Mouse (Mus musculus): ENCODE data around the gene Zfp369. TPM values are rescaled to one million over a fixed set of nuclear protein-coding genes. Genes with fewer than 3 reads are reported as not detected.
"Not testable (repeated sequence)": the region's sequence is repeated elsewhere in the genome, so short reads cannot be mapped to it uniquely, and the experiment has no call there.

The Zfp369 gene
- 10 to 100 TPM; 21.8 to 23.9 TPM for total RNA-seq (2021)
- long read RNA-seq, experiment 1, partial matches to known transcripts = 0 of 1 reads
- long read RNA-seq, experiment 1, other reads (novel, unspliced or antisense) = 1 of 1 reads
- long read RNA-seq, experiment 2, partial matches to known transcripts = 0 of 1 reads
- long read RNA-seq, experiment 2, other reads (novel, unspliced or antisense) = 1 of 1 reads

DNA sequence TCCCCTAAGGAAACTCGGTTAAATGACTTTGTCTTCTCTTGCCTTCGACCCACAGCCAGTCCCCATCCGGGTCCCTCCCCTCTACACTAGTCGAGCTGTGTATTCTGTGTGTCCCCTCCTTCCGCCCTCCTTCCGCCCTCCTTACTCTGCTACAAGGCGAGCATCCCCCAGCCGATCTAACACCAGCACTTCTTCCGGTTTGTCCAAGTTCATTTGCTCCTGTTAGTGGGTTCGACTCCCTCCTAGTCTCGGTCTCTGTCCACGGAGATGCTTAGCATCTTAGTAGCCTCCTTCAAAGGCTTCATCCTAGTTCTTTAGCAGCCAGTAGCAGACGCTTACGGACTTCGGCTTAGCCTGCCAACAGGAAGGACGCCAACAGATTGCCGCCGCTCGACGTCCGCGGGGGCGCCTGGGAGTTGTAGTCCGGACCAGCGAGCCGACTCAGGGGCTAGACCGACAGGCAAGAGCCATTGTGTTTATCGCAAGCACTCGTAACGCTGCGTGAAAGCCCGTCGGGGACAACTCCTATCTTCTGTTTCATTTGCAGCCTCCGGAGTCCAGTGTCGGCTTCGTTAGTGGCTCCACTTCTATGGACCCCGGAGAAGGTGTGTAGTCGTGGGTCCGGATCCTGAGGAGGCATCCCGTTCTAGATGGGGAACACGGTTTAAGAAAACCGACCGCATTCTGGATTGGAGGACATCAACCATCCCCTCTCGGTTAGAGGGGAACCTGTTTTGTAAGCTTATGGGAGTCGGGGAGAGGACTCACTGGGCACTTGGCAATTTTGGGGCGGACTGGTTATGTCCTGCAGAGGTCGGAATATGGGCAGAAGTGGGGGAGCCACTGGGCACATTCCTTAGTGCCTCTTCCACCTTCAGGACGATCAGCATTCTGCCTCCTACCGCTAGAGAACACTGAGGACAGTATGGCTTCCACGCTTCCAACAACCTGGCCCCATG is at the start of gene Zfp369:
Zfp369 (plus strand) TSS at position 432 of the 959 bp plus-strand sequence.
- peak; percentile 87 to 90 for DNase-seq (ENCODE audit: low spot score in 2 of 2)

DNA sequence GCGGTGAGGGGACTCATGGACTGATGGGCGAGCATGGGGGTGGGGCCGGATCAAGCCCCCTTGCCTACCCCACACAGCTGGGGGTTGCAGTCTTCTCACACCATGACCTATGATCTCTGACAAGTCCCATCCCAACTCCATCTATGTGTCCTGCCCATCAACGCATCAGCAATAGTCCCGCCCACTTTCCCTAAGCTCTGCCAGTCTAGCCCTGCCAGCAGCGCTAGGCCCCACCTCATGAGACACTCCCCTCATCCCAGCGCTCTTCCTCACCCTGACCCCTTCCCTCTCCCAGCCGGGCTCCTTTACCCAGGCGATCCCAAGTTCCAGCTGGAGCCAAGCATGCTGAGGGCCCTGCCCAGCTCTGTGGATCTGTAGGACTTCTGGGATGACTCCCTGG is 41.4 kb upstream of the Zfp369 start:
- no peak for DNase-seq (ENCODE audit: low spot score in 2 of 2)

DNA sequence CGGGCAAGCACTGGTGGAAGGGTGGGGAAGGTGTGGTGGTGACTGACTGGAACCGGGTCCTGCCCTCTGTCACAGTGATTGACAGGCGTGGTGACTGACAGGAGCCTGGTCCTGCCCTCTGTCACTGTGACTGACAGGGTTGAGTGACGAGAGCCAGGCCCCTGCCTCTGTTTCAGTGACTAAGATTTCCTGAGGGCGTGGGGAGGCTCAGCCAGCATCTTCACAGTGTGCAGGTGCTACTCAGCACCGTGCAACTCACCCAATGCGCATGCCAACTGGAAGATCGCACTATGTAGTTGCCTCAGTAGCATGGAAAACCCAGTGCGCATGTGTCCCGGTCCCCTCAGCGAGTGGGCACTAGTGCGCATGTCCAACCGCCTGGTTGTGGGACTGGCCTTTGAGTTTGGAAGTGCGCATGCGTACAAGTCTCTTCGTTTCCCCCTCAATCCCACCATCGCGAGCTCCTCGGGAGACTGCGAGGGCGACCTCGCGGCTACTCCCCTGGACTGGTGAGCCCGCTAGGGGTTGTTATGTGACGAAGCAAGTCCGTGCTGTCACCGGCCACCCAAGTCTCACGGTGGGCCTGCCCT is 38.0 kb upstream of the Zfp369 start:
- DNase-seq (ENCODE audit: low spot score in 2 of 2) = peak; percentile 91 to 93

DNA sequence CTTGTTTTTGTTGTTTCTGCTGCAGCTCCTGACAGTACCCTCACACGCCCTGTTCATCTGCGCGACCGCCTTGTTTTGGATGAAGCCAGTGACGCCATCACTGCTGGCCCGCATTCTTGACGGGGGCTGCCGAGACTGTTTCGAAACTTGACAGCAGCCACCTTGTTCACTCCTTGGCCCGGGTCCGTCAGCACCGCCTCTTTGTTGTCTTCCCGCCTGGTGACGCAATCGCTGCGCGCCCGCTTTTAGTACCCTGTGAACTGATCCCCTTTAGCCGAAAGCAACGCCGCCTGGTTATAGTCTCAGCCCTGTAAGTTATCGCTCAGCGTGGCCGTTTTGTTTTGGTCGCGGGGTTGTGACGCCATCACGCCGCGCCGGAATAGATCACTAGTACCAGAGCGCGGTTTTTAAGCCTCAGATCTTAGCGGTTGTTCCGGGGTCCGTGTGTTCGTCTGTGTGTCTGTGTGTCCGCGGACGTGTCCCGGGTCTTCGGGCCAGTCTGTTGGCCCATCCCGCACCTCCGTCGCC is 37.5 kb upstream of the Zfp369 start:
- peak; percentile 93 to 94 for DNase-seq (ENCODE audit: low spot score in 2 of 2)

DNA sequence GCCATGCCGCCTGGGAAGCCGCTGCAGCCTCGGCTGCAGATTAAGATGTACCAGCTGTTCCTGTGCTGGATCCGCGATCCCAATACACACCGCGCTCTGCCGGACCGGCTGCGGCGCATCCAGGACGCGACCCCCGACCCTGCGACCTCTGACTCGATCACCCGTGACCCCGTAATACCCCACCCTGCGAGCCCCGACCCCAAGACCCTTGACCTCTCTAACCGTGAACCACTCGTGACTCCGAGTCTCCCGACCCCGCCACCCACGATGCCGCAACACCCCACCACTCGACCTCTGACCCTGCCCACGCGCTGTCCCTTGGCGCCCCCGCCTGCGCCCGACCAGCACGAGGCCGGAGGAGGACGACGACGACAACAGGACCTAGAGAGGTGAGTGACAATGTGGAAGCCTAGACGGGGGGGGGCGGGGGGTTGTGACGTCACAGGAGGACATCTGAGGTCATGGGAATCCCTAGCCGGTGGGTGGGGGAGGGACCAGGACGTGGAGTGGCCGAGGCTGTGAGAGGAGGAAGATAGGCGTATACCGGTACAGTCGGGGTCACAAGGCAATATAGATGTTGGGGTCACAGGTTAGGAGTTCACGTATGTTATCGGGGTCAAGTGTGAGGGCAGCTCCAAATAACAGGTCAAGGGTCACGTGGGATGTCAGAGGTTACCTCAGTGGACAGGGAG is 36.8 kb upstream of the Zfp369 start:
- no peak for DNase-seq (ENCODE audit: low spot score in 2 of 2)

DNA sequence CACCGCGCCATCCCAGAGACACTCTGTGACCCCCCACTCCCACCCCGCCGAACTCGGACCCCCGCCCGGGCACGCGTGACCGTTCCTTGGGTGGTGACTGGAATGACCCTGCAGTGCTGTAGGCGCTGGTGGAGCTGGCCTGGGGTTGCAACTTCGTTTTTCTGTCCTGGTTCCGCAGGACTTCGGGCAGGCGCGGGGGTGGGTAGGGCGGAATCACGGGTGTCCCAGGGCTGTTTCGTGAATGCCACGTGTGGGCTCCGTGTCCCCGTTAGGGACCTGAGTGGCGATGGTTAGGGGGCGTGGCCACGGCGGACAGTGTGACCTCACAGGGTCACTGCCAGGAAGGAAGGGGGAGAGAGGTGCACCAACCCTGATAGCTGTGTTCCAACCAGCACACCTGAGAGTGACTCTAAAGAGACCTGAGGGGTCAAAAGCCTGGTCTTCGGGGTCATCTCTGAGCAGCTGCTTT is 36.3 kb upstream of the Zfp369 start:
- no peak for DNase-seq (ENCODE audit: low spot score in 2 of 2)

DNA sequence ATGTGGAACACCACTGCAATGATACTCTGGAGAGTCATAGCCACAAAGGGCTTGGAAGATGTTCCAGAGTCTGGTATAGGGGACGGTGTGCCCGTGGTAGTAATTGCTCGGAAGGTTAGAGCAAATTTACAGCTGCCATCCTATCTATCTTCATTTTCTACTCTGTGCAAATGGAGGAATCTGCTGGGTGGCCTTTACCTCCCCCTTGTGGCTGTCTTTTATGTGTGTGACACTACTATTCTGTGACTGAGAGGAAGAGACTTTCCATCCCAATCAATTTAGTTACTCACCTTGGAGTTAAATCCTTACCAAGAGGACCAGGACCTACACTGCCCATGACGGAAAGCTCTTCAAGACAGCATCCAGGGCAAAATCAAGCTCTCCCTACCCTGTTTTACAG is 35.3 kb upstream of the Zfp369 start:
- no peak for DNase-seq (ENCODE audit: low spot score in 2 of 2)

DNA sequence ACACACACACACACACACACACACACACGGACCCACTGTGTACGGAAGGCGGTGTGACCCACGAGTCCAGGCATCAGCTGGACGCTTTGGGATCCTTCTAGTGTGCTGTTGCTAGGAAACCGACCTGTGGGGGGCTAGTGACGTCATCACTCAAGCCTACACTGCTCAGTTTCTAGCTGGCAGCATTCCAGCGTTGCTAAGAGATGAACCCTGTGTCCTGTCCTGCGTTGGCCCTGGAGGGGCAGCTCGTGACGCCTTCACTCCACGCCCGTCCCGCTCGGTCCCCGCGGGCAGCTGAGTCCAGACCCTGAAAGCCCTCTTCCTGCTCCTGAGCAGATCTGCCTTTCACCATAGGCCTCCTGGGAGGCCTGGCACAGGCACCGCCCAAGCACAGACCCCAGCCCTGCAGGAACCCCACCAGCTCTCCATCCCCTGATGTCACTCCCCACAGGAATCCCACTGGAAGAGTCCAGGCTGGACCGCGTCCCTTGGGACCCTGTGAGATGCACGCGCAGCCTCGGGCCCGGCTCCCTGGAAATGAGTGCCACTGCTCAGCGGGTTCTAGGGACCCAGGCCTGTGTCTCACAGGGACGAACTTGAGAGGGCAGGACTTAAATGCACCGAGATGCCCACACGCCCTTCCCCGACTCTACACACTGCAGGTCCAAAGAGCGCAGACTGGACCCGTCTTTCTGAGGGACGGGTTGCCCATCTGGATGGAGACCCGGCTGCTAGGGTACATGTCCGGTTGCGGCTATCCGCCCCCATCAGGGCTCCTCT is 20.2 kb upstream of the Zfp369 start:
- DNase-seq (ENCODE audit: low spot score in 2 of 2) = no peak

DNA sequence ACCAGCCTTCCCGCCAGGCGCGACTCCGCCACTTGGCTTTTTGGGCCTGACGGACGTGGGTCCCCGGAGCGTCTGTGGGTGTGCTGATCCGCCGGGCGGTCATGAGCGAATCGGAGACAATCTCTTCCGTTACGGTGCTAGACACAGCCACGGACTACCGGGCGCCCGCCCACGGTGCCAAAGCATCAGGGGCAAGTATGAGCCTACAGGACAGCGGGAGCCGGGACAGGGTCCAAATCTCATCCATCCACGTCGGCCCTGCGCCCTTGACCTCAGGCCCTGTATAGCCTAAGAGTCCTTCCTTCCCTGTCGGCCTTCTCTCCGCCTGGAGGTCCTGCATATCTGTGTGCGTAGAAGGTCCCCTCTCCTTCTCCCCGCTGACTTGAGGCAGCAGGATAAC is 19.4 kb upstream of the Zfp369 start, which contains the start of gene Gm10775:
Gm10775 (plus strand) TSS at position 301 of the 400 bp plus-strand sequence.
- DNase-seq (ENCODE audit: low spot score in 2 of 2) = no peak

DNA sequence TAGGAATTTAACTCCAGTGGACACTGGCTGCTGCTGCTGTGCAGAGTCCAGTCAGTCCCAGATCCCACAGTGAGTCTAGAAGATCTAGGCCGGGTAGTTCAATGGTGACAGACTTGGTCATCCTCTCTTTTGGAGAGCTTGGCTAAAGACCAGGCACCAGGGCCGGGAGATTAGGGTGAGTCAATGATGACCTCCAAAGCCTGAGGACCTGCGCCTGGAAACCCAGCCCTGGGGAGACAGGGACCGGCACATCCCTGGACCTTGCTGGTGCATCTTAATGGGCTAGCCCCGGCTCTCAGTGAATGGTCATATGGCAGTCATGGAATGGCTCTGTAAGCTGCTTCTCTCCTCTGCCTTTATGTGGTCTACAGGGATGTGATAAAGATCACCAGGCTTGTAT is 16.5 kb upstream of the Zfp369 start:
- DNase-seq (ENCODE audit: low spot score in 2 of 2) = no peak

DNA sequence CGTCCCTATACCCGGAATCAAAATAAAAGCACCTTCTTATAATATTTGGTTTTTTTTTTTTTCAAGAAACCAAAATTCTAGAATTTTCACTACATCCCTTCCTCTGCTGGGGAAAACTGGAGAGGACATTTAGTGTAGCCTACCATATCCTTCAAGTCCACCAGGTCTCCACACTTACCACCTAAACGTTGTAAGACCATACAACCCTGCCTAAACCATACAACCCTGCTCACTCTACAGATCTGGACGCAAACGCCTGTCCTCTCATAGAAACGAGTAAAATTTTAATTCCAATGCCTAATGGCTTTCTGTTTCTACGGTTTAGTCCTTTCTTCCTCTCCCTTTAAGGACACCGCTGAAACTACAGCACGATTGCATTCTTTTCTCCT is 626 bp upstream of the Zfp369 start:
- no peak for DNase-seq (ENCODE audit: low spot score in 2 of 2)

DNA sequence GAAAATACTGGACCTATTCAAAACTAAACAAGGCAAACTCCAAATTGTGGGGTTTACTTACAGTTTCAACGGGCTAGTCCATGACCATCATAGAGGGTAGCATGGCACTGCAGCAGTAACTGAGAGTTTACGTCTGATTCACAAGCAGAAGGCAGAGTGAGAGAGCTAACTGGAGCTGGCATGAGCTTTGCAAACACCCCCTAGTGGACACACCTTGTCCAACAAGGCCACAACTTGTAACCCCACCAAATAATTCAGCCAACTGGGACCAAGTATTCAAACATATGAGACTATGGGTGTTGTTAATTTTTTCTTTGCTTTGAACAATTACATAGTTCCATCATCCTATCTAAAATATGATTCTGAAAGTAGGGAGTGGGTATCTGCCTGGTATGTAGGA is 8.2 kb downstream of the Zfp369 start:
- DNase-seq (ENCODE audit: low spot score in 2 of 2) = no peak

DNA sequence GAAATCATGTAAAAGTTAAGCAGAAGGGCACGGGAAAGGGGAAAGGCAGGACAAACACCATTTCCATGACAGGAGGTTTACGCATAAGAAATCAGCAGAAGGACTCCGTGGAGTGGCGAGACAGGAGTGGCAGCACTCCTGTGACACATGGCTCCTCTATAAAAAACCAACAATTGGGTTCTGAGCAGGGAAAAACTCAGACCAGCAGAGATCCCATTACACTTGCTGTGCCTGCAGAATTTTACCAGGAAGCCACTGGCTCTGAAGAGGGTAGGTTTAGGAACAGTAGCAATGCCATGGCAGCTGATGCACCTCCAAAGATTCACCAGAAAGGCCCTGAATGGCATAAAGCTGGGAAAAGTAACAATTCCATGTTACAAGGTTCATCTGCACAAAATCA is 17.7 kb downstream of the Zfp369 start:
- no peak for DNase-seq (ENCODE audit: low spot score in 2 of 2)

DNA sequence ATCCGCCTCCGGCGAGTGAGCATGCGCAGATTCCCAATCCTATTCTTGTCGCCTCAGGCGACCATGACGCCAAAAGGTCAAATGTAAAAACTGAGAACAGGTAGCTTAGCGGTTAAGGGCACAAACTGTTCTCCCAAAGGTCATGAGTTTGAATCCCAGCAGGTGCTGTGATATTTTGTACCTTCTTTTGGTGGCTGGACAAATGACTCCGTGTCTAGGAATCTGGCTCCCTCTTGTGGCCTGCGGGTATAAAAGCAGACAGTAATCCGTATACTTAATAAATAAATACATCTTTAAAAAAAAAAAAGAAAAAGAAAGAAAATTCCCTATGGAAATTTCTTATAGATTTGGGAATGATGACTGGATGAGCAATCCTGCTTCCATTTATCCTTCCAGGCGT is 32.2 kb downstream of the Zfp369 start:
- peak; percentile 35 to 51 for DNase-seq (ENCODE audit: low spot score in 2 of 2)

DNA sequence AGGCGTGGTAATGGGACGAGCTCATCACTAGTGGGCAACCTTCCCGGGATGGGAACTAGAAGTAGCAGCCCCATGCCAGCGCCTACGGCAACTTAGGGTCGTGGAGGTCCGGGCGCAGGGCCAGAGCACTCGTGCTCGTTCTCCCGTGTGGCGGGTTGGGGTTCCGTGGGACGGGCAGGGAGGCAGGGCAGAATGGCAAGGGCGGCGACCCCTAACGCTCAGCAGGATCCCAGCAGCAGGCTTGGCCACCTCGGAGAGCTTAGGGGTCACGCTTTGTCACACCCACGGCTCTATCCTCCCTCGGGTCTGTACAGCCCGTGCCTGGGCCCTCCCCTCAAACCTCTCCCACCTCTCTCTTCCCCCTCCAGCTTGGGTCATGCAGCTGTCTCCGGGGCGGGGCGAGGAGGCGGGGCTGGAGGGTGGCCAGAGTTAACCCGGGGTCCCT is 32.7 kb downstream of the Zfp369 start:
- no peak for DNase-seq (ENCODE audit: low spot score in 2 of 2)

DNA sequence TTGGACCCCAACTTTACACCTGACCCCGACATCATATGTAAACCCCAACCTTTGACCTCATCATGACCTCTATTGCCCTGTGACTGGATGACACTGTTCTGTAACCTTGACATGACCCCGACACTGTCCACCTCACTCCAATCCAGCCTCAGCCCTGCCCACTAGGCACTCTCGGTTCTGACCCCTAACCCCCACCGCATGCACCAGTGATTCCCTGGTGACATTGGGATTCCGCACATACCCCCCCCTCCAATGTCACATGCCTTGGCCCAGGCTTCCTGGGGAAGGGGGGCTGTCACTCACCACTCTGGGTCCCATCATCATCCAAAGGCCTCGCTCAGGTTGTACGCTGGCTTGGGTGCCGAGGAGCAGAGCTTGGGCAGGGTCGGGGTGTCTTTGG is 33.2 kb downstream of the Zfp369 start:
- no peak for DNase-seq (ENCODE audit: low spot score in 2 of 2)

DNA sequence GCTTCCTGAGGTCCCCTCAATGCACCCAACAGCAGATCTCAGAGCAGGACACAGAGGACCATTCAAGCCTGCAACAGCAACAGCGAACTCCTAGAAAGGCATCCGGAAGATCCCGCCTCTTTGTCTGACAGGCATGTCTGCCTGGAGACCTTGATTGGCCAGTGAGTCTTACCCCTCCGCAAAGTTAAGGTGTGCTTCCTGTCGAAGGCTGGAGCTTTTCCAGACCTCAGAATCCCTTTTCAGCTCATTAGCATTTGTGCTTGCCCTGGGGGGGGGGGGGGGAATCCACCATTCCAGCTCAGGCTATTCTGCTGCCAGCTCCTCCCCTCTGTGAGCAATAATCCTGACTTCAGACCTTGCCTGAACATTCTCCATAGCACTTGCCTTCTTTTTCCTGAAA is 69.9 kb downstream of the Zfp369 start:
- DNase-seq (ENCODE audit: low spot score in 2 of 2) = not testable (repeated sequence)

DNA sequence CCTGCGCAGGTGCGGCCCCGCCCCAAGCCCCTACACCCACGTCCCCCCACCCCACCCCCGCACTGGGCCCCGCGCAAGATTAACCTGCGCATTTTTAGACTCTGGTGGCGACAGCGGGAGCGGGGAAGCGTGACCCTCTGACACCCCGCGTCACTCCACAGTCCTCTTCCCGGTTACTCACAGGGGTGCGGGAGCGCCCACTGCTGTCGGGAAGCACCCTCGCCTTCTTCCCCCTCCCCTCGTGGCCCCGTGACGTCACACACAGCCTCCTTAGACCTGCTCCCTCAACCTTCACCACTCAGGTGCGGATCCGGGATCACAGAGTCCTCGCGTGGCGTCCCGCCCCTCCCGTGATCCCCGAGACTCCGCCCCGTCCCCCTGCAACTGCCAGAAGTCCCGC is 73.2 kb downstream of the Zfp369 start:
- not testable (repeated sequence) for DNase-seq (ENCODE audit: low spot score in 2 of 2)

Measured in adrenal gland, adult 18-20 months (tissue).